Mouse (Mus musculus): ENCODE measurements around the gene Bmp15.

Bmp15 gene

GRCm38 (mm10) chrX:6320621-6321020 is at the start of gene Bmp15:
TSS of gene Bmp15 (minus strand) at chrX:6320721.
- DNase-seq (ENCODE audit: extremely low spot score, low read depth, low spot score) = no peak

- no peak for DNase-seq (ENCODE audit: extremely low spot score, low read depth, low spot score)
Observed at GRCm38 (mm10) chrX:6368822-6369221, 48.3 kb upstream of the Bmp15 start.

GRCm38 (mm10) chrX:6357503-6358114 is 37.1 kb upstream of the Bmp15 start:
- no peak for DNase-seq (ENCODE audit: extremely low spot score, low read depth, low spot score)

- DNase-seq (ENCODE audit: extremely low spot score, low read depth, low spot score) = no peak
Observed at GRCm38 (mm10) chrX:6356876-6357275, 36.4 kb upstream of the Bmp15 start.

GRCm38 (mm10) chrX:6345273-6345959 is 24.9 kb upstream of the Bmp15 start:
- DNase-seq (ENCODE audit: extremely low spot score, low read depth, low spot score) = no peak

GRCm38 (mm10) chrX:6324056-6324455 is 3.5 kb upstream of the Bmp15 start:
- no peak for DNase-seq (ENCODE audit: extremely low spot score, low read depth, low spot score)

GRCm38 (mm10) chrX:6317747-6318146 is 2.8 kb downstream of the Bmp15 start:
- DNase-seq (ENCODE audit: extremely low spot score, low read depth, low spot score) = no peak

Measured in hindlimb bud, embryonic 11.5 days (tissue).